Mouse (Mus musculus) liver, embryonic 11.5 days (tissue): ENCODE results near the gene Rassf4. TPM values are rescaled to one million over a fixed set of nuclear protein-coding genes. Genes with fewer than 3 reads are reported as not detected.
A peak's percentile ranks its signal among the peaks of the same experiment; 100 is the strongest.

Experiments used
- ATAC-seq: fragments of 200-750 bp; cut with Nextera tagmentation; replicated peaks from 2 replicates; pipeline ENCODE4 v1.8.0; 2017; ENCODE audit warnings: moderate number of reproducible peaks, mild to moderate bottlenecking, moderate TSS enrichment, moderate library complexity; ENCODE audit not compliant: low FRiP score
- DNase-seq: peaks from one replicate; pipeline ENCODE4 v3.0.0-alpha.2; 2017; ENCODE audit warnings: low spot score
- H3K27ac ChIP-seq: fragments of 300-500 bp; sonication (generic); 2 replicates; pipeline ENCODE4 v1.5.1; 2014; ENCODE audit warnings: mild to moderate bottlenecking, low read depth, low read length, control low read depth
- H3K27me3 ChIP-seq: fragments of 300-500 bp; sonication (generic); replicated peaks from 2 replicates; pipeline ENCODE4 v1.6.1; 2014; ENCODE audit warnings: low read length, mixed read lengths; ENCODE audit not compliant: control insufficient read depth, insufficient read depth
- H3K36me3 ChIP-seq: fragments of 300-500 bp; sonication (generic); 2 replicates; pipeline ENCODE4 v1.6.1; 2014; ENCODE audit warnings: mild to moderate bottlenecking, low read length, moderate library complexity, mixed read lengths; ENCODE audit not compliant: control insufficient read depth, insufficient read depth
- H3K4me1 ChIP-seq: fragments of 300-500 bp; sonication (generic); replicated peaks from 2 replicates; pipeline ENCODE4 v1.6.1; 2014; ENCODE audit warnings: low read length, mixed read lengths; ENCODE audit not compliant: control insufficient read depth, insufficient read depth
- H3K4me2 ChIP-seq: fragments of 300-500 bp; sonication (generic); 2 replicates; pipeline ENCODE4 v1.6.1; 2014; ENCODE audit warnings: mild to moderate bottlenecking, control low read depth, moderate library complexity
- H3K4me3 ChIP-seq: fragments of 300-500 bp; sonication (generic); 2 replicates; pipeline ENCODE4 v1.5.1; 2014; ENCODE audit warnings: low read depth, low read length, control low read depth
- H3K9ac ChIP-seq: fragments of 300-500 bp; sonication (generic); 2 replicates; pipeline ENCODE4 v1.6.1; 2014; ENCODE audit warnings: low read depth, low read length, control low read depth
- H3K9me3 ChIP-seq: fragments of 300-500 bp; sonication (generic); 2 replicates; pipeline ENCODE4 v1.6.1; 2016; ENCODE audit warnings: low read length, inconsistent platforms, mixed read lengths; ENCODE audit not compliant: control insufficient read depth
- WGBS: fragments of 180-500 bp; shearing (Covaris S2); extraction: QIAGEN DNeasy Blood & Tissue Kit; methylation state at CpG from one replicate; pipeline ENCODE4 v1.1.7; 2014; 5-methylcytosine and 5-hydroxymethylcytosine counted together
- polyA plus RNA-seq: library from polyadenylated mRNA; unstranded; fragments of >200 nt; fragmentation: Nextera tagmentation; extraction: Ambion mirVana; gene quantifications from 2 replicates; pipeline ENCODE4 v1.2.1, GENCODE M21; 2014

The Rassf4 gene
- polyA plus RNA-seq, 1 experiment from 2014 or later: 4.9 TPM

- no peaks in the 10 kb centered on the region for H3K36me3 ChIP-seq
- no peak overlapping the region for H3K4me2 ChIP-seq
- DNase-seq: no peak
- ATAC-seq: no peak
- 0 out of 2 replicates have a peak, but pooled peaks cover 4% of the 10 kb centered on the region for H3K4me1 ChIP-seq
- WGBS: 73% methylated on average over 3 of the region's 3 CpGs
- H3K9me3 ChIP-seq: no peaks in the 10 kb centered on the region
- no peak overlapping the region for H3K27ac ChIP-seq
- H3K27me3 ChIP-seq: no peaks in the 10 kb centered on the region
- H3K9ac ChIP-seq: no peak overlapping the region
- H3K4me3 ChIP-seq: no peak overlapping the region
Observed at GRCm38 (mm10) chr6:116667382-116667781, 6.4 kb downstream of the Rassf4 start.

DNA sequence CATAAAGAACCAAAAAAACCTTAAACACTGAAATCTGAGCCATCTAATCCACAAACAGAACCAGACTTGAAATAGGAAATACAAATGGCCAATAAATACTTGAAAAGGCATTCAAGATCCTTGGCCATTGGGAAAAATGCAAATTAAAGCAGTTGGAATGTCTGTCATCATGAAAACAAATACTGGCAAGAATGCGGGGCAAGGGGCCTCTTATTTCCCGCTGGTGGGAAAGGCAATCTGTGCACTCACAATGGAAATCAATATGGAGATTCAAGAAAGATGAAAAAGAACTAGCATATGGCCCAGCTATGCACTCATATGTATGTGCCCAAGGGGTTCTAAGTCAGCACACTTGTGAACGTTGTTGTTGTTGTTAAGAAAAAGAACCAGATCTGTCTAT is 6.9 kb downstream of the Rassf4 start:
- no peak for ATAC-seq
- no peak for DNase-seq
- WGBS: 73% methylated on average over 3 of the region's 3 CpGs
- Histone ChIP-seq H3K4me1 (0 out of 2 replicates have a peak, but pooled peaks cover 4% of the 10 kb centered on the region), H3K36me3 (no peaks in the 10 kb centered on the region), H3K9ac (no peak overlapping the region), H3K27me3 (no peaks in the 10 kb centered on the region), H3K27ac (no peak overlapping the region), H3K9me3 (no peaks in the 10 kb centered on the region), H3K4me2 (no peak overlapping the region), H3K4me3 (no peak overlapping the region)

DNA sequence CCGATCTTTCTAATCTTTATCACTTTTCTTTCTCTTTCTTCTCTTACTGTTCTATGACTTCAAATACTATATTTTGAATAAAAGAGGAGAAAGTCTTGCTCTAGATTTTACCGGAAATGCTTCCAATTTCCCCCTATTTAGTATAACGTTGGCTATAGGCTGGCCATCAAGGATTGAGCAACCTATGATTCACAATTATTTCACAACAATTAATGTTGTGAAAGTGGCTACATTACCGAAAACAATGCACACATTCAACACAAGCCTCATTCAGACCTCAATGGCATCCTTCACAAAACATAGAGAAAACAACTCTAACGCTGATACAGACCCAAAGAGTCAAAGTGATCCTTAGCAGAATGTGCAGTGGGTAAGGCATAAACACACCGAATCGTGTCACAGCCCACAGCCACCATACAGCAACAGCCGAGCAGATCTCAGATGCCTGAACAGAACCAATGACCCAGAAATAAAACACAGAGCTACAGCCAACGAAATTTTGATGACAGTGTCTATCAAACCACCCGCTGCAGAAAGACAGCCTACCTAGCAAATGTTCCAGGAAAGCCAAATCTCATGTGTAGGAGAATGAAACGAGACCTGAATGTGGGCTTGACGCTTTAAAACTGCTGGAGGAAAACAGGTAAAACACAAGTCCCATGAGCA is 7.5 kb downstream of the Rassf4 start:
- Histone ChIP-seq H3K9ac (no peak overlapping the region), H3K4me3 (no peak overlapping the region), H3K27ac (no peak overlapping the region), H3K9me3 (no peaks in the 10 kb centered on the region), H3K36me3 (no peaks in the 10 kb centered on the region), H3K4me2 (no peak overlapping the region), H3K27me3 (no peaks in the 10 kb centered on the region), H3K4me1 (0 out of 2 replicates have a peak, but pooled peaks cover under 1% of the 10 kb centered on the region)
- 84% methylated on average over 12 of the region's 12 CpGs for WGBS
- DNase-seq (no peak), ATAC-seq (no peak)

GRCm38 (mm10) chr6:116664830-116665229 is 8.9 kb downstream of the Rassf4 start:
- no peaks in the 10 kb centered on the region for H3K27me3 ChIP-seq
- 77% methylated on average over 3 of the region's 3 CpGs for WGBS
- H3K9me3 ChIP-seq: no peaks in the 10 kb centered on the region
- no peak overlapping the region for H3K4me2 ChIP-seq
- H3K9ac ChIP-seq: no peak overlapping the region
- ATAC-seq (no peak), DNase-seq (no peak)
- H3K27ac ChIP-seq: no peak overlapping the region
- H3K4me1 ChIP-seq: no peaks in the 10 kb centered on the region
- H3K4me3 ChIP-seq: no peak overlapping the region
- no peaks in the 10 kb centered on the region for H3K36me3 ChIP-seq

GRCm38 (mm10) chr6:116664031-116664430 is 9.7 kb downstream of the Rassf4 start:
- Histone ChIP-seq H3K4me2 (no peak overlapping the region), H3K9ac (no peak overlapping the region), H3K9me3 (no peaks in the 10 kb centered on the region), H3K27me3 (no peaks in the 10 kb centered on the region), H3K27ac (no peak overlapping the region), H3K36me3 (no peaks in the 10 kb centered on the region), H3K4me3 (no peak overlapping the region), H3K4me1 (no peaks in the 10 kb centered on the region)
- no peak for ATAC-seq
- 73% methylated on average over 6 of the region's 6 CpGs for WGBS
- no peak for DNase-seq

GRCm38 (mm10) chr6:116663364-116663763 is 10.4 kb downstream of the Rassf4 start:
- no peak for ATAC-seq
- WGBS: 79% methylated on average over 2 of the region's 2 CpGs
- no peak overlapping the region for H3K4me2 ChIP-seq
- H3K4me3 ChIP-seq: no peak overlapping the region
- no peaks in the 10 kb centered on the region for H3K27me3 ChIP-seq
- no peaks in the 10 kb centered on the region for H3K4me1 ChIP-seq
- H3K9me3 ChIP-seq: no peaks in the 10 kb centered on the region
- H3K36me3 ChIP-seq: no peaks in the 10 kb centered on the region
- H3K9ac ChIP-seq: no peak overlapping the region
- DNase-seq: no peak
- H3K27ac ChIP-seq: no peak overlapping the region

- ATAC-seq (peak; percentile 35; the same call in 1 of the 2 replicates), DNase-seq (no peak)
- no peaks in the 10 kb centered on the region for H3K36me3 ChIP-seq
- 60% methylated on average over 9 of the region's 9 CpGs for WGBS
- H3K9me3 ChIP-seq: no peaks in the 10 kb centered on the region
- no peak overlapping the region for H3K4me3 ChIP-seq
- H3K27me3 ChIP-seq: no peaks in the 10 kb centered on the region
- no peaks in the 10 kb centered on the region; the same call in none of the 2 replicates for H3K4me1 ChIP-seq
- no peak overlapping the region for H3K9ac ChIP-seq
- H3K4me2 ChIP-seq: no peak overlapping the region
- H3K27ac ChIP-seq: no peak overlapping the region
Observed at GRCm38 (mm10) chr6:116653684-116654454, 19.9 kb downstream of the Rassf4 start.

DNA sequence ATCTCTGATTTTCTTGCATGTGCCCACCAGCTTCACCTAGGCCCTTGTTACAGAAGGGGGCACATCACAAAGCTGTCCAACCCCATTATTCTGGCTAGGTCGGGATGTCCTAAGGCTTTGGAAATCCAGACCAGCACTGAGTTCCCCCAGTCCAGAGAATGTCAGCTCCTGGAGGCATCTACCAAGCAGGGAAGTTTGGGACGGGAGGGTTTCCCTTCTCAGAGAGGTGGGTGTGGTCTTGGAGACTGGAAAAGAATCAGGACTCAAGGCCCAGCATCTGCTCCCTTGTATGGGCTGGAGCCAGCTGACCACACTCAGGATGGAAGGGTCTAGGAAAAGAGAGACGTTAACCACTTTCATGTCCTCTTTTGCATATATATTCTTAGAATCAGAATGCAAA is 20.6 kb downstream of the Rassf4 start:
- no peak for DNase-seq
- no peak overlapping the region for H3K4me3 ChIP-seq
- no peaks in the 10 kb centered on the region for H3K27me3 ChIP-seq
- no peak overlapping the region for H3K9ac ChIP-seq
- H3K4me1 ChIP-seq: no peaks in the 10 kb centered on the region; the same call in none of the 2 replicates
- ATAC-seq: no peak
- H3K36me3 ChIP-seq: no peaks in the 10 kb centered on the region
- H3K4me2 ChIP-seq: no peak overlapping the region
- no peaks in the 10 kb centered on the region for H3K9me3 ChIP-seq
- WGBS: 68% methylated on average over 3 of the region's 3 CpGs
- H3K27ac ChIP-seq: no peak overlapping the region
